Mouse (Mus musculus) thymus, adult 2 months (tissue): ENCODE data around the gene Msn. TPM values are rescaled to one million over a fixed set of nuclear protein-coding genes. Genes with fewer than 3 reads are reported as not detected.

Experiments
- DNase-seq: peaks from one replicate; pipeline ENCODE4 v3.0.0; 2021
- H3K27ac ChIP-seq: fragments of 200-500 bp; 2 replicates; pipeline ENCODE4 v1.5.1; 2012; ENCODE audit warnings: low read length, control low read depth; ENCODE audit not compliant: control insufficient read depth, insufficient read depth
- H3K27me3 ChIP-seq: fragments of 200-500 bp; 2 replicates; pipeline ENCODE4 v1.6.1; 2012; ENCODE audit warnings: mild to moderate bottlenecking, low read length, moderate library complexity, mixed read lengths; ENCODE audit not compliant: control insufficient read depth, insufficient read depth
- H3K36me3 ChIP-seq: fragments of 200-500 bp; 2 replicates; pipeline ENCODE4 v1.6.1; 2012; ENCODE audit warnings: mild to moderate bottlenecking, low read length, moderate library complexity; ENCODE audit not compliant: control insufficient read depth, insufficient read depth
- H3K4me1 ChIP-seq: fragments of 200-500 bp; replicated peaks from 2 replicates; pipeline ENCODE4 v1.6.1; 2012; ENCODE audit warnings: low read length; ENCODE audit not compliant: control insufficient read depth, insufficient read depth
- H3K4me3 ChIP-seq: fragments of 200-500 bp; 2 replicates; pipeline ENCODE4 v1.5.1; 2012; ENCODE audit warnings: mild to moderate bottlenecking, low read length, control low read depth, moderate library complexity; ENCODE audit not compliant: control insufficient read depth, insufficient read depth
- CTCF ChIP-seq: fragments of 200-500 bp; IDR thresholded peaks from 2 replicates; pipeline ENCODE4 v1.5.1; 2012; ENCODE audit warnings: mild to moderate bottlenecking, control low read depth, low read length, moderate library complexity, borderline replicate concordance; ENCODE audit not compliant: control insufficient read depth, poor library complexity, insufficient read depth; ENCODE audit errors: extremely low read depth
- POLR2A ChIP-seq: fragments of 200-500 bp; IDR thresholded peaks from 2 replicates; pipeline ENCODE4 v1.6.1; 2012; ENCODE audit warnings: mild to moderate bottlenecking, low read length, control low read depth, moderate library complexity; ENCODE audit not compliant: control insufficient read depth, poor library complexity, insufficient read depth; ENCODE audit errors: extremely low read depth
- WGBS: fragments of 180-500 bp; shearing (Covaris S2); methylation state at CpG from one replicate; pipeline ENCODE4 v1.1.7; 2018; 5-methylcytosine and 5-hydroxymethylcytosine counted together
- polyA plus RNA-seq: library from polyadenylated mRNA; depleted of rRNA; stranded (reverse); fragments of >200 nt; gene quantifications from 2 replicates; pipeline ENCODE4 v1.2.3, GENCODE M21; 2012

Gene Msn
- polyA plus RNA-seq, 1 experiment: 205 TPM

GRCm38 (mm10) chrX:96099003-96099402 lies 3.2 kb downstream of the Msn start:
- H3K27ac ChIP-seq: no peak overlapping the region
- DNase-seq: no peak
- H3K4me1 ChIP-seq: peaks cover 5% of the 10 kb centered on the region
- no peaks in the 10 kb centered on the region for H3K27me3 ChIP-seq
- H3K36me3 ChIP-seq: no peaks in the 10 kb centered on the region
- no peak for TF ChIP-seq POLR2A
- TF ChIP-seq CTCF: no peak
- 92% methylated on average over 2 of the region's 2 CpGs for WGBS
- H3K4me3 ChIP-seq: no peak overlapping the region

- TF ChIP-seq CTCF: no peak
- no peak for TF ChIP-seq POLR2A
- H3K27ac ChIP-seq: no peak overlapping the region
- WGBS: 68% methylated on average over 3 of the region's 3 CpGs
- no peaks in the 10 kb centered on the region for H3K27me3 ChIP-seq
- 0 out of 2 replicates have a peak, but pooled peaks cover 5% of the 10 kb centered on the region for H3K36me3 ChIP-seq
- H3K4me3 ChIP-seq: no peak overlapping the region
- DNase-seq: no peak
- no peaks in the 10 kb centered on the region for H3K4me1 ChIP-seq
These were observed 11.8 kb downstream of the Msn start for GRCm38 (mm10) chrX:96107427-96108291.

GRCm38 (mm10) chrX:96113106-96113634 lies 17.3 kb downstream of the Msn start:
- Histone ChIP-seq H3K27me3 (no peaks in the 10 kb centered on the region), H3K4me1 (no peaks in the 10 kb centered on the region), H3K36me3 (peaks cover 9% of the 10 kb centered on the region; the same call in 1 of the 2 replicates), H3K4me3 (no peak overlapping the region), H3K27ac (no peak overlapping the region)
- DNase-seq: no peak
- no peak for TF ChIP-seq CTCF

- H3K36me3 ChIP-seq: peaks cover 4% of the 10 kb centered on the region; the same call in 1 of the 2 replicates
- no peaks in the 10 kb centered on the region for H3K4me1 ChIP-seq
- no peak overlapping the region for H3K27ac ChIP-seq
- DNase-seq: no peak
- no peaks in the 10 kb centered on the region for H3K27me3 ChIP-seq
- TF ChIP-seq POLR2A (no peak), CTCF (no peak)
- H3K4me3 ChIP-seq: no peak overlapping the region
These were observed 19.7 kb downstream of the Msn start for GRCm38 (mm10) chrX:96115501-96115900.

- Histone ChIP-seq H3K27me3 (no peaks in the 10 kb centered on the region), H3K36me3 (peaks cover 4% of the 10 kb centered on the region; the same call in 1 of the 2 replicates), H3K27ac (no peak overlapping the region), H3K4me3 (no peak overlapping the region), H3K4me1 (no peaks in the 10 kb centered on the region)
- WGBS: 58% methylated on average over 1 of the region's 1 CpGs
- TF ChIP-seq POLR2A: no peak
- TF ChIP-seq CTCF: no peak
- no peak for DNase-seq
These were observed 21.5 kb downstream of the Msn start for GRCm38 (mm10) chrX:96117366-96117765.

GRCm38 (mm10) chrX:96119997-96120396 lies 24.2 kb downstream of the Msn start:
- no peak overlapping the region for H3K4me3 ChIP-seq
- TF ChIP-seq CTCF (no peak), POLR2A (no peak)
- no peaks in the 10 kb centered on the region for H3K27me3 ChIP-seq
- no peak overlapping the region for H3K27ac ChIP-seq
- H3K4me1 ChIP-seq: no peaks in the 10 kb centered on the region
- no peak for DNase-seq
- 97% methylated on average over 2 of the region's 2 CpGs for WGBS
- H3K36me3 ChIP-seq: no peaks in the 10 kb centered on the region; the same call in 1 of the 2 replicates
